Mouse (Mus musculus) forebrain, embryonic 16.5 days (tissue): Measurements from ENCODE around the gene Adam26a. TPM values are rescaled to one million over a fixed set of nuclear protein-coding genes. Genes with fewer than 3 reads are reported as not detected.
"Not testable (repeated sequence)": the region's sequence is repeated elsewhere in the genome, so short reads cannot be mapped to it uniquely, and the experiment has no call there.

Experiments used
- ATAC-seq: fragments of 200-750 bp; cut with Nextera tagmentation; 2 replicates; pipeline ENCODE4 v1.8.0; 2017; ENCODE audit warnings: mild to moderate bottlenecking, moderate library complexity
- H3K27ac ChIP-seq: fragments of 300-500 bp; sonication (generic); 2 replicates; pipeline ENCODE4 v1.5.1; 2014; ENCODE audit warnings: low read length, control low read depth
- H3K27me3 ChIP-seq: fragments of 300-500 bp; sonication (generic); replicated peaks from 2 replicates; pipeline ENCODE4 v1.6.1; 2014; ENCODE audit warnings: low read length; ENCODE audit not compliant: control insufficient read depth, insufficient read depth
- H3K36me3 ChIP-seq: fragments of 300-500 bp; sonication (generic); 2 replicates; pipeline ENCODE4 v1.6.1; 2014; ENCODE audit not compliant: control insufficient read depth, insufficient read depth
- H3K4me1 ChIP-seq: fragments of 300-500 bp; sonication (generic); replicated peaks from 2 replicates; pipeline ENCODE4 v1.6.1; 2014; ENCODE audit warnings: low read length; ENCODE audit not compliant: control insufficient read depth, insufficient read depth
- H3K4me2 ChIP-seq: fragments of 300-500 bp; sonication (generic); 2 replicates; pipeline ENCODE4 v1.6.1; 2014; ENCODE audit warnings: mild to moderate bottlenecking, low read length, control low read depth
- H3K4me3 ChIP-seq: fragments of 300-500 bp; sonication (generic); replicated peaks from 2 replicates; pipeline ENCODE4 v1.5.1; 2014; ENCODE audit warnings: mild to moderate bottlenecking, low read length, control low read depth
- H3K9ac ChIP-seq: fragments of 300-500 bp; sonication (generic); replicated peaks from 2 replicates; pipeline ENCODE4 v1.6.1; 2014; ENCODE audit warnings: low read depth, low read length, control low read depth
- H3K9me3 ChIP-seq: fragments of 300-500 bp; sonication (generic); 2 replicates; pipeline ENCODE4 v1.6.1; 2016; ENCODE audit warnings: low read length; ENCODE audit not compliant: control insufficient read depth
- WGBS: fragments of 180-500 bp; shearing (Covaris S2); extraction: QIAGEN DNeasy Blood & Tissue Kit; methylation state at CpG from one replicate; pipeline ENCODE4 v1.1.7; 2014; 5-methylcytosine and 5-hydroxymethylcytosine counted together
- polyA plus RNA-seq: library from polyadenylated mRNA; unstranded; fragments of >200 nt; fragmentation: Nextera tagmentation; extraction: Ambion mirVana; gene quantifications from 2 replicates; pipeline ENCODE4 v1.2.1, GENCODE M21; 2015

Gene Adam26a
- not detected in 2 replicates for polyA plus RNA-seq

DNA sequence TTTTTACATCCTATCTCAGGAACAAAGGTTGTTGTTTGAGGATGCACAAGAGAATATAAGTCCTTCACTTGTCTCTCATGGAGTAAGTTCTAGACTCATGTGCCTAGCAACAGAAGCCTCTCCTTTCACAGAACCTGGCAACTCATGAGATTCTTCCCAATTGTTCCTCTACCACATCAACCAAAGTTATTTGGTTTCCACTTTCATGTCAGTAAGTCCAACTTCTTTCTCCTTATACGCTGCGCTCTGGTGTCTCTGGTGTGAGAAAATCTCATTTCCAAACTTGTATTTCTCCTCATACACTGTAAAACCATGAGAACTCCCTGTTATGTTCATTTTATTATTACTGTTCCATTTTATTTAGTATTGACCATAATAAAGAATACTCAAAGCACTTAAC, at the start of gene Adam26a:
Gene Adam26a, minus strand, starts transcription at position 101 of the 400 bp plus-strand sequence.
- not testable (repeated sequence) for H3K9ac ChIP-seq, H3K27me3 ChIP-seq, ATAC-seq, H3K36me3 ChIP-seq, H3K4me1 ChIP-seq, H3K4me2 ChIP-seq, H3K9me3 ChIP-seq, H3K27ac ChIP-seq, H3K4me3 ChIP-seq
- WGBS = 95% methylated on average over 2 of the region's 2 CpGs

DNA sequence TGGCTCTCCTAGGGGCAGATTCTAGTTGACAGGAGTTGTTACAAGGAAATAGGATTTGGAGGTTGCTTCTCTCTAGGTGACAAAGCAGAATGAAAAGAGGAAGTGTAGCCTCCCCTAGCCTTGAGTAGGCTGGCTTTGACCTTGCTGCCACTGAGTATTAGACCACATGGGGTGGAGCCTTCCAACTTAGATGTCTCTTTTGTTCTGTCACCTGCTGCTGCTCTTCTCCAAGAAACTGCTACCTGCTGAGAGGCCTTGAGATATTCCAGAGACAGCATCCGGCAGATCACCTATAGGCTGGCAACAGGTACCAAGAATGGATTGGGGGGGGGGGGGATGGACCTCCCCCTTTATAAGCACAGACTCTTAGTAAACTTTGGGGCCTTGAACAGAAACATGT, 39.5 kb upstream of the Adam26a start:
- 95% methylated on average over 1 of the region's 1 CpGs for WGBS
- H3K9me3 ChIP-seq = no peaks in the 10 kb centered on the region
- no peak overlapping the region for H3K9ac ChIP-seq
- no peak for ATAC-seq
- H3K27ac ChIP-seq = no peak overlapping the region
- no peaks in the 10 kb centered on the region for H3K4me1 ChIP-seq
- no peaks in the 10 kb centered on the region for H3K27me3 ChIP-seq
- H3K4me2 ChIP-seq = no peak overlapping the region
- no peaks in the 10 kb centered on the region for H3K36me3 ChIP-seq
- H3K4me3 ChIP-seq = no peak overlapping the region

DNA sequence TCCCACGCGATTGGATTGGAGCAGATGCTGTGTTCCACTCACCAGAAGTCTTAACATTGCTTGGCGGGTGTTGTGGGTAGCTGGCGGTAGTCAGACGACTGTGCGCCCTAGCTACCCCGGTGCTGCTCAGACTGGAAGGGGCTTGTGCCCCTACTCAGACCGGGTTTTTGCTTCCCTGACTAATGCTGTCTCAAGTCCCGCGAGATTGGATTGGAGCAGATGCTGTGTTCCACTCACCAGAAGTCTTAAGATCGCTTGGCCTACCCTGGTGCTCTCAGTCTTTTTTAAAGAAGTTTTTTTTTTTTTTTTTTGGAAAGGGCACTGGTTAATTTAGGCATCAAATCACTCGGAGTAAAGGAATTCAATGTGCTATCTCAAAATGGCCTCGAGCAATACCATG, 27.1 kb upstream of the Adam26a start:
- 86% methylated on average over 13 of the region's 13 CpGs for WGBS
- not testable (repeated sequence) for H3K27ac ChIP-seq, H3K27me3 ChIP-seq, H3K9ac ChIP-seq, H3K4me1 ChIP-seq, H3K4me3 ChIP-seq, H3K4me2 ChIP-seq, H3K36me3 ChIP-seq, ATAC-seq, H3K9me3 ChIP-seq

DNA sequence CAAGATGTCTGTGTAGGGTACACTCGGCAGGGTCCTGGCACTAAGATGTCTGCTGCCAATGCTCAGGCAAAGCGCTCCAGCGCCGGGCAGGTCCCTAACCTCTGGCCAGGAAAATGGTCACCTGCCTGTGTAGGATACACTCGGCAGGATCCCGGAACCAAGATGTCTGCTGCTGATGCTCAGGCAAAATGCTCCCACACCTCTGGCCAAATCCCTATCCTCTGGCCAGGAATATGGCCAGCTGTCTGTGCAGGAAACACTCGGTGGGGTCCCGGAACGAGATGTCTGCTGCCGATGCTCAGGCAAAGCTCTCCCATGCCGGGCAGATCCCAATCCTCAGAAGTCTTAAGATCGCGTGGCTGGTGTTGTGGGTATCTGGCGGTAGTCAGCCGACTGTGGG, 26.7 kb upstream of the Adam26a start:
- not testable (repeated sequence) for H3K27ac ChIP-seq, H3K27me3 ChIP-seq, H3K4me3 ChIP-seq, ATAC-seq, H3K9ac ChIP-seq, H3K9me3 ChIP-seq, H3K36me3 ChIP-seq, H3K4me1 ChIP-seq, H3K4me2 ChIP-seq
- 95% methylated on average over 15 of the region's 15 CpGs for WGBS

DNA sequence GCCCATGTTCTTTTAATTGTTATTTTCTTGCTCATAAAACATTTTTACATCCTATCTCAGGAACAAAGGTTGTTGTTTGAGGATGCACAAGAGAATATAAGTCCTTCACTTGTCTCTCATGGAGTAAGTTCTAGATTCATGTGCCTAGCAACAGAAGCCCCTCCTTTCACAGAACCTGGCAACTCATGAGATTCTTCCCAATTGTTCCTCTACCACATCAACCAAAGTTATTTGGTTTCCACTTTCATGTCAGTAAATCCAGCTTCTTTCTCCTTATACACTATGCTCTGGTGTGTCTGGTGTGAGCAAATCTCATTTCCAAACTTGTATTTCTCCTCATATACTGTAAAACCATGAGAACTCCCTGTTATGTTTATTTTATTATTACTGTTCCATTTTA, 48.5 kb downstream of the Adam26a start, which contains the start of gene Adam26b:
Gene Adam26b, minus strand, starts transcription at position 101 of the 400 bp plus-strand sequence.
- H3K4me2 ChIP-seq, ATAC-seq, H3K27me3 ChIP-seq: not testable (repeated sequence)

More for the DNA sequence above, 48.5 kb downstream of the Adam26a start, which contains the start of gene Adam26b:
- not testable (repeated sequence) for H3K9me3 ChIP-seq, H3K27ac ChIP-seq, H3K9ac ChIP-seq, H3K36me3 ChIP-seq, H3K4me3 ChIP-seq, H3K4me1 ChIP-seq

Other genes starting within 250 kb of the Adam26a start
- gene Adam26b, start 48.6 kb downstream of the Adam26a start, polyA plus RNA-seq = not detected in 2 replicates
- not detected in 2 replicates for gene Gm5346, start 50.6 kb upstream of the Adam26a start, polyA plus RNA-seq
- not detected in 2 replicates for gene Adam34, start 133.3 kb upstream of the Adam26a start, polyA plus RNA-seq